Mouse (Mus musculus) bone marrow macrophage, adult 2 months (primary cell): Measurements from ENCODE around the gene Rgs9.

Experiments used
- CTCF ChIP-seq: IDR thresholded peaks from 2 replicates; pipeline ENCODE4 v1.5.1; 2012; ENCODE audit warnings: low read depth, mild to moderate bottlenecking, low read length, moderate library complexity
- POLR2A ChIP-seq: IDR thresholded peaks from 2 replicates; pipeline ENCODE4 v1.6.1; 2012; ENCODE audit warnings: mild to moderate bottlenecking, low read depth, low read length, borderline replicate concordance

GRCm38 (mm10) chr11:109260561-109260960 lies 37.4 kb downstream of the Rgs9 start:
- TF ChIP-seq CTCF, result no peak
- no peak for TF ChIP-seq POLR2A
